Mouse (Mus musculus) liver, embryonic 14.5 days (tissue): ENCODE data around the gene 1700025B11Rik. TPM values are rescaled to one million over a fixed set of nuclear protein-coding genes. Genes with fewer than 3 reads are reported as not detected.

Source experiments
- ATAC-seq: fragments of 200-750 bp; cut with Nextera tagmentation; 2 replicates; pipeline ENCODE4 v1.8.0; 2017; ENCODE audit warnings: moderate number of reproducible peaks, mild to moderate bottlenecking, moderate library complexity; ENCODE audit not compliant: insufficient read depth
- DNase-seq, 3 experiments: peaks; one replicate each; pipeline ENCODE4 v3.0.0-alpha.2; 2012 to 2013; ENCODE audit warnings: low read depth in 3 of 3, low spot score in 3 of 3
- H3K27ac ChIP-seq: fragments of 300-500 bp; sonication (generic); 2 replicates; pipeline ENCODE4 v1.5.1; 2014; ENCODE audit warnings: moderate library complexity, mild to moderate bottlenecking, control low read depth, inconsistent platforms
- H3K27me3 ChIP-seq: fragments of 300-500 bp; sonication (generic); 2 replicates; pipeline ENCODE4 v1.6.1; 2014; ENCODE audit warnings: mild to moderate bottlenecking, low read length, moderate library complexity; ENCODE audit not compliant: control insufficient read depth, insufficient read depth
- H3K36me3 ChIP-seq: fragments of 300-500 bp; sonication (generic); replicated peaks from 2 replicates; pipeline ENCODE4 v1.6.1; 2014; ENCODE audit warnings: low read depth; ENCODE audit not compliant: control insufficient read depth, insufficient read depth
- H3K4me1 ChIP-seq, 2 experiments: fragments of 200-500 bp in 1 of 2; fragments of 300-500 bp in 1 of 2; sonication (generic) in 1 of 2; replicated peaks; 2 replicates each; pipeline ENCODE4 v1.6.1; 2012 to 2014; ENCODE audit warnings: antibody characterized with exemption in 1 of 2, inconsistent platforms in 1 of 2, low read length in 1 of 2; ENCODE audit not compliant: control insufficient read depth in 2 of 2, insufficient read depth in 2 of 2
- H3K4me2 ChIP-seq: fragments of 300-500 bp; sonication (generic); 2 replicates; pipeline ENCODE4 v1.6.1; 2014; ENCODE audit warnings: low read depth, mild to moderate bottlenecking, control low read depth, moderate library complexity
- H3K4me3 ChIP-seq, 2 experiments: fragments of 200-500 bp in 1 of 2; fragments of 300-500 bp in 1 of 2; sonication (generic) in 1 of 2; 2 replicates each; pipeline ENCODE4 v1.5.1; 2012 to 2014; ENCODE audit warnings: low read depth in 2 of 2, low read length in 2 of 2, mild to moderate bottlenecking in 2 of 2, control low read depth in 1 of 2, inconsistent platforms in 1 of 2, moderate library complexity in 1 of 2; ENCODE audit not compliant: insufficient read depth in 1 of 2
- H3K9ac ChIP-seq: fragments of 300-500 bp; sonication (generic); replicated peaks from 2 replicates; pipeline ENCODE4 v1.6.1; 2014; ENCODE audit warnings: mild to moderate bottlenecking, control low read depth, moderate library complexity
- H3K9me3 ChIP-seq: fragments of 300-500 bp; sonication (generic); 2 replicates; pipeline ENCODE4 v1.6.1; 2016; ENCODE audit warnings: low read length, mixed read lengths; ENCODE audit not compliant: control insufficient read depth
- CTCF ChIP-seq: IDR thresholded peaks from 2 replicates; pipeline ENCODE4 v1.5.1; 2016; ENCODE audit warnings: antibody characterized with exemption, low read depth, control low read depth
- EP300 ChIP-seq: IDR thresholded peaks from 2 replicates; pipeline ENCODE4 v1.6.1; 2016; ENCODE audit warnings: antibody characterized with exemption, low read depth
- WGBS: fragments of 180-500 bp; shearing (Covaris S2); extraction: QIAGEN DNeasy Blood & Tissue Kit; methylation state at CpG from one replicate; pipeline ENCODE4 v1.1.7; 2014; ENCODE audit not compliant: insufficient replicate concordance; 5-methylcytosine and 5-hydroxymethylcytosine counted together
- polyA plus RNA-seq, 2 experiments: library from polyadenylated mRNA; depleted of rRNA in 1 of 2; stranded (reverse) in 1 of 2; unstranded in 1 of 2; fragments of >200 nt; fragmentation: Nextera tagmentation in 1 of 2; extraction: Ambion mirVana in 1 of 2; gene quantifications; 2 replicates each; pipeline versions ENCODE4 v1.2.1 to v1.2.3; 2012 to 2014

Gene 1700025B11Rik
- polyA plus RNA-seq, 2 experiments, result not detected

DNA sequence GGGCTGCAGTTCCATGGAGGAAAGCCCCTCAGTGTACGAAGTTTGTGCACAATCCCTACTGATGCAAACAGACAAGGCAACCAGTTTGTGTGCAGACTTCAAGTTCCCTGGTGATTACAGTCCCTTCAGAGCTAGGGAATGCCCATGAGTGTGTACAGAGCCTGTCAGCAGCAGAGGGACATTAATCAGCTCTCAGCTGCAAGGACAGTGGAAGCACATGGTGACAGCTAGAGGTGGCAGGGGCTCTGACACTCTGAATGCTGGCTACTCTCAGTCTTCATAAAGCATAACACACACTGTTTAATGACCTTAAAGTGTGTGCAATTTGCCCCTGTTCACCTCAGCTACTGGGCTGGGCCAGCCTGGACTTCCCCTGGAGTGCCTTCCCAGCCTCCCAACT, 31.9 kb upstream of the 1700025B11Rik start:
- H3K4me1 ChIP-seq, result no peaks in the 10 kb centered on the region
- H3K9me3 ChIP-seq, result no peaks in the 10 kb centered on the region
- TF ChIP-seq EP300 (no peak), CTCF (no peak)
- WGBS, result 28% methylated on average over 1 of the region's 1 CpGs
- H3K36me3 ChIP-seq, result no peaks in the 10 kb centered on the region
- DNase-seq, result no peak
- ATAC-seq, result no peak
- H3K4me2 ChIP-seq, result no peak overlapping the region
- H3K9ac ChIP-seq, result no peak overlapping the region
- no peak overlapping the region for H3K4me3 ChIP-seq
- H3K27ac ChIP-seq, result no peak overlapping the region
- no peaks in the 10 kb centered on the region for H3K27me3 ChIP-seq

DNA sequence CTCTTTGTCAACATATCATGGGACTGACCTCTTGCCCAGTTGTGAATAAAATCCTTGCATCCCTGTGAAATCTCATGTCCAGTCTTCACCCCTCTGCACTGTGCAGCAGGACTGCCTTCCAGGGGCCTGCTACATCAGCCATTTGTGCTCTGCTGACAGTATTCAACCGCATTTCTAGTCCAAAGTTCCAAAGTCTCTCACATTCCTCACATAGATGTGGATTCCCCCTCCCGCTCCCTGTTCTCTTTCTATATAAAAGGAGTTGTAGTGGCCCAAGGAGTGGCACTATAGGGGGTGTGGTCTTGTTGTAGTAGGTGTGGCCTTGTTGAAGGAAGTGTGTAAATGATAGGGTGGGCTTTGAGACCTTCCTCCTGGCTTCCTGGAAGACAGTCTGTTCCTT, 29.2 kb upstream of the 1700025B11Rik start:
- H3K27ac ChIP-seq, result no peak overlapping the region
- H3K9me3 ChIP-seq, result no peaks in the 10 kb centered on the region
- H3K4me1 ChIP-seq, result no peaks in the 10 kb centered on the region
- no peak overlapping the region for H3K4me2 ChIP-seq
- no peaks in the 10 kb centered on the region for H3K27me3 ChIP-seq
- 51% methylated on average over 2 of the region's 2 CpGs for WGBS
- no peak overlapping the region for H3K9ac ChIP-seq
- H3K4me3 ChIP-seq, result no peak overlapping the region
- ATAC-seq (no peak), DNase-seq (no peak)
- H3K36me3 ChIP-seq, result no peaks in the 10 kb centered on the region
- no peak for TF ChIP-seq CTCF
- TF ChIP-seq EP300, result no peak

DNA sequence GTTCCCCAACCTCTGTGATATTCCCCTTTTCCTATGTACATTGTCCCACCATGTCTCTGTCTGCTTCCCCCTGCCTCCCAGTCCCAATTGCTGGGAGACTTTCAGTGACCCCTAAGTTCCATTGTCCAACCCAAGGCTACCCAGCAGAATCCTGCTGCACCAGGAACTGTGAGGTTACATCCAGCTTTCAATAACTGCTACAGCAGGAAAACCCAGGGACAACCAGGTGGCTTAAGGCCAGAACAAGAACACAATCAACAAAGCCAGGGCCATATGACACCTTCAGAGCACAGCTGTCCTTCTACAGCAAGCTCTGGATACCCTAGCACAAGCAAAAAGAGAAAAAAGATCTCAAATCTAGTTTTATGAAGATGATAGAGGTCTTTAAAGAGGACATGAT, 27.3 kb upstream of the 1700025B11Rik start:
- H3K9ac ChIP-seq, result no peak overlapping the region
- H3K36me3 ChIP-seq, result no peaks in the 10 kb centered on the region
- no peaks in the 10 kb centered on the region for H3K27me3 ChIP-seq
- H3K4me2 ChIP-seq, result no peak overlapping the region
- H3K27ac ChIP-seq, result no peak overlapping the region
- DNase-seq (no peak), ATAC-seq (no peak)
- H3K9me3 ChIP-seq, result no peaks in the 10 kb centered on the region
- no peak overlapping the region for H3K4me3 ChIP-seq
- no peaks in the 10 kb centered on the region for H3K4me1 ChIP-seq
- TF ChIP-seq EP300 (no peak), CTCF (no peak)

DNA sequence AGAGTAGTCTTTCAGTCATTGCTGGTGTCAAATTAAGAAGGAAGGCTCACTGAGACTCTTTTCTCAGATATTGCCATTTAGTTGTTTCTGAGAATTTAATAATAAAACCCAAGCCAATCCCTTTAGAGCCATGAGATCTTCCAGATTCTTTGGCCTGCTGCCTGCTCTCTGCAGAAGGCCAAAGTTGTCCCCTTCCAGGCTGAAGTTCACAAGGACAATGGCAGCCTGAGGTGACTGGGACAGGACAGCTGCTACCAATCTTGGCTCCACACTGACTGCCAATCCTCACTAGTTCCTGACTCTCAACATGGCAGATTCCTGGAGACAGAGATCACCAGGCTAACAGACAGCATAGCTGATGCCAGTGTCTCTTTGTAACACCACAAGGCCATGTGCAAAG, 25.3 kb upstream of the 1700025B11Rik start:
- TF ChIP-seq EP300 (no peak), CTCF (no peak)
- no peak overlapping the region for H3K27ac ChIP-seq
- H3K27me3 ChIP-seq, result no peaks in the 10 kb centered on the region
- no peaks in the 10 kb centered on the region; the same call in 1 of the 2 replicates for H3K9me3 ChIP-seq
- no peaks in the 10 kb centered on the region for H3K4me1 ChIP-seq
- no peaks in the 10 kb centered on the region for H3K36me3 ChIP-seq
- H3K4me2 ChIP-seq, result no peak overlapping the region
- H3K4me3 ChIP-seq, result no peak overlapping the region
- ATAC-seq, result no peak
- no peak for DNase-seq
- no peak overlapping the region for H3K9ac ChIP-seq

DNA sequence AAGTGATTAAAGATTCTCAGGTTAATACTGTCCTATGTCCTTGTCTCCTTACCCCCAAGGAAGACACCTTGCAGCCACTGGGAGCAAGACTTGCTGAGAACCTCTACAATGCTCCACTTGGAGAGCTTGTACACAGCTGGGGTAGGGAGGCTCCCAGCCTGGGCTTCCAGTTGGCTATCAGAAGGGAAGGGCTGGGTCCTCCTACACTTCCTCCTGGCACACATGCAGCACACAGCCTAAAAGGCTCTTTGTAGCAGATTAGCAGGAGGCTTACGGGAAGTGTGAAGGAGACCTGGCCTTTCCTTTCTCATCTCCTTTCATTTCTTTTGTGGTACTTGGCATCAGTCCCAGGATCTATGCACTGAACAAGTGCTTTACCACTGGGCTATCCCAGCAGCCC, 20.0 kb upstream of the 1700025B11Rik start:
- no peak for ATAC-seq
- Histone ChIP-seq H3K4me1 (no peaks in the 10 kb centered on the region), H3K4me3 (no peak overlapping the region), H3K27me3 (no peaks in the 10 kb centered on the region), H3K36me3 (no peaks in the 10 kb centered on the region), H3K9me3 (no peaks in the 10 kb centered on the region; the same call in 1 of the 2 replicates), H3K9ac (no peak overlapping the region), H3K4me2 (no peak overlapping the region), H3K27ac (no peak overlapping the region)
- TF ChIP-seq EP300 (no peak), CTCF (no peak)
- 35% methylated on average over 1 of the region's 1 CpGs for WGBS
- DNase-seq, result no peak

DNA sequence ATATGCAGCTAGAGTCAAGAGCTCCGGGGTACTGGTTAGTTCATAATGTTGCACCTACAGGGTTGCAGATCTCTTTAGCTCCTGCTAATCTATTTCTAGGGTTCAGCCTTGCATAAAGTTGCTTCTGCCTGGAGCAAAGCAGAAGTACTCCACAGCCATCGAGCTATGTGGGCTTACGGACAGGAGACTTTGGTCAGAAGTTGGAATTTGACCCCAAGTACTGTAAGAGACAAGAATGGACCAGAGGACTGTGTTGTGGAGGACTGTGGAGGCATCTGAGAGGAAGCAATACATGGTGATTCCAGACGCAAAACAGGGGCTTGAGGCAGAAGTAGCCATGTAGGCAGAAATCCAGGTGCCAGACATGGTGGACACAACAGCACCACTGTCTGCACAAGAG, 17.6 kb upstream of the 1700025B11Rik start:
- ATAC-seq, result no peak
- H3K36me3 ChIP-seq, result no peaks in the 10 kb centered on the region
- H3K4me3 ChIP-seq, result no peak overlapping the region
- no peaks in the 10 kb centered on the region for H3K27me3 ChIP-seq
- no peak overlapping the region for H3K27ac ChIP-seq
- no peaks in the 10 kb centered on the region for H3K4me1 ChIP-seq
- H3K4me2 ChIP-seq, result no peak overlapping the region
- DNase-seq, result no peak
- no peaks in the 10 kb centered on the region; the same call in 1 of the 2 replicates for H3K9me3 ChIP-seq
- no peak overlapping the region for H3K9ac ChIP-seq
- no peak for TF ChIP-seq CTCF
- no peak for TF ChIP-seq EP300
- 61% methylated on average over 4 of the region's 4 CpGs for WGBS
